Mouse (Mus musculus) neural tube, embryonic 12.5 days (tissue): Measurements from ENCODE around the gene Prdm11. TPM values are rescaled to one million over a fixed set of nuclear protein-coding genes. Genes with fewer than 3 reads are reported as not detected.

Experiments
- ATAC-seq: fragments of 200-750 bp; cut with Nextera tagmentation; 2 replicates; pipeline ENCODE4 v1.8.0; 2017; ENCODE audit warnings: low read depth, mild to moderate bottlenecking, moderate TSS enrichment, moderate library complexity; ENCODE audit not compliant: low FRiP score
- H3K27ac ChIP-seq: fragments of 300-500 bp; sonication (generic); 2 replicates; pipeline ENCODE4 v1.5.1; 2016
- H3K27me3 ChIP-seq: fragments of 300-500 bp; sonication (generic); replicated peaks from 2 replicates; pipeline ENCODE4 v1.6.1; 2016; ENCODE audit warnings: mild to moderate bottlenecking
- H3K36me3 ChIP-seq: fragments of 300-500 bp; sonication (generic); 2 replicates; pipeline ENCODE4 v1.6.1; 2016; ENCODE audit warnings: mild to moderate bottlenecking
- H3K4me1 ChIP-seq: fragments of 300-500 bp; sonication (generic); 2 replicates; pipeline ENCODE4 v1.6.1; 2016
- H3K4me2 ChIP-seq: fragments of 300-500 bp; sonication (generic); replicated peaks from 2 replicates; pipeline ENCODE4 v1.6.1; 2016; ENCODE audit warnings: mild to moderate bottlenecking
- H3K4me3 ChIP-seq: fragments of 300-500 bp; sonication (generic); 2 replicates; pipeline ENCODE4 v1.5.1; 2016
- H3K9ac ChIP-seq: fragments of 300-500 bp; sonication (generic); 2 replicates; pipeline ENCODE4 v1.6.1; 2016; ENCODE audit warnings: mild to moderate bottlenecking
- H3K9me3 ChIP-seq: fragments of 300-500 bp; sonication (generic); 2 replicates; pipeline ENCODE4 v1.6.1; 2016; ENCODE audit warnings: mild to moderate bottlenecking
- WGBS: fragments of 180-500 bp; shearing (Covaris S2); methylation state at CpG from one replicate; pipeline ENCODE4 v1.1.7; 2016; 5-methylcytosine and 5-hydroxymethylcytosine counted together
- polyA plus RNA-seq: library from polyadenylated mRNA; unstranded; fragments of >200 nt; fragmentation: Nextera tagmentation; extraction: Ambion mirVana; gene quantifications from 2 replicates; pipeline ENCODE4 v1.2.1, GENCODE M21; 2016

The Prdm11 gene
- polyA plus RNA-seq, 1 experiment from 2014 or later = 2.9 TPM

DNA sequence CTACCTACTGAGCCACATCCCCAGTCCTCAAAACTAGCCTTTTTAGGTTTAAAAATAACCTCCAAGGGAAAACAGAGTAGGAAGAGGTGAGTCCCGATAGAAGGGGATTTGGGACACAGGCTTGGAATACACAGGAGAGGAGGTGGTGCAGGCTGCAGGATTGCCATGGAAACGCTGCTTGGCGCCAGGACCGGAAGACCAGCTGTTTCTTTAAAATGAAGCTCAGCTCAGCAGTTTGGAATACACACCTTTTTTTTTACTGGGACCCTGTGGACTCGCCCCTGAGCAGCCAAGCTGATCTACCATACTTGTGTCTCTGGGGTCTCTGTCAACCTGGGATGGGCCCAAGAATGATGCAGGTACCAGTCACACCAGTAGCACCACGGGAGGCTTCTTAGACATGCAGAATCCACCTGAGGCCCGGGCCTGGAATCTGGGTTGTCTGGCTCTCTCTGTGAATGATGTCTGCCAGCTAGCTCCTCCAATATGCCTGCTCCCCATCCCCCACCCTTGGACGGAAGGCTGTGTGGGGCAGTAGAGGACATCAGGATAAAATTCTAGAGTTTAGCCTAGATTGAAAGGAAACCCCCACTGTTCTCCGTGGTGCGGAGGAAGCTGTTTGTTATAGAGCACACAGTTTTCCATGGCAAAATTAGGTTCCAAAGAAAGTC is 111.5 kb downstream of the Prdm11 start:
- Histone ChIP-seq H3K4me1 (no peaks in the 10 kb centered on the region; the same call in 1 of the 2 replicates), H3K27ac (no peak overlapping the region), H3K9me3 (no peaks in the 10 kb centered on the region), H3K9ac (no peak overlapping the region), H3K27me3 (no peaks in the 10 kb centered on the region), H3K36me3 (no peaks in the 10 kb centered on the region), H3K4me3 (no peak overlapping the region), H3K4me2 (no peak overlapping the region)
- ATAC-seq = no peak
- 28% methylated on average over 10 of the region's 10 CpGs for whole genome bisulfite sequencing

DNA sequence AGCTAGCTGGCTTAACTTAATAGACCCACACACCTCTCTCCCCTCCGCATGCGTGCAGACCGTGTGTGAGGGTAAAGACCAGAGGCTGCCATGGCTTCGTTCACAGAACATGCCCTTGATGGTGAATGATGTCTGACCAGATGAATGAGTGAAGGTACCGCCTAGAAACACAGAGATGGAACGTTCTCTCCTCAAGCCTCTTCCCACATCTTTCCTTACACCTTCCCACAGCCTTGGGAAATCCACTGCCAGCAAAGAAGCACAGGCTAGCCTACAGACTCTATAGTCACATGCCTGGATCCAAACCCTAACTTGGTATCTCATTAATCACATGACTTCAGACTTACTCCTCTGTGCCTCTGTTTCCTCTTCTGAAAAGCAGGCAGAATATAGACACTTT is 112.6 kb downstream of the Prdm11 start:
- H3K4me2 ChIP-seq = no peak overlapping the region
- H3K9ac ChIP-seq = no peak overlapping the region
- H3K36me3 ChIP-seq = no peaks in the 10 kb centered on the region
- no peaks in the 10 kb centered on the region for H3K9me3 ChIP-seq
- H3K4me1 ChIP-seq = no peaks in the 10 kb centered on the region; the same call in 1 of the 2 replicates
- WGBS = 88% methylated on average over 6 of the region's 6 CpGs
- H3K27me3 ChIP-seq = no peaks in the 10 kb centered on the region
- H3K4me3 ChIP-seq = no peak overlapping the region
- no peak for ATAC-seq
- H3K27ac ChIP-seq = no peak overlapping the region

- Histone ChIP-seq H3K27ac (no peak overlapping the region), H3K36me3 (no peaks in the 10 kb centered on the region), H3K27me3 (no peaks in the 10 kb centered on the region), H3K4me3 (no peak overlapping the region), H3K4me2 (no peak overlapping the region), H3K4me1 (no peaks in the 10 kb centered on the region; the same call in 1 of the 2 replicates), H3K9ac (no peak overlapping the region), H3K9me3 (no peaks in the 10 kb centered on the region)
- ATAC-seq = no peak
- 71% methylated on average over 7 of the region's 7 CpGs for WGBS
Measured at GRCm38 (mm10) chr2:92931061-92931460, 114.9 kb downstream of the Prdm11 start.

DNA sequence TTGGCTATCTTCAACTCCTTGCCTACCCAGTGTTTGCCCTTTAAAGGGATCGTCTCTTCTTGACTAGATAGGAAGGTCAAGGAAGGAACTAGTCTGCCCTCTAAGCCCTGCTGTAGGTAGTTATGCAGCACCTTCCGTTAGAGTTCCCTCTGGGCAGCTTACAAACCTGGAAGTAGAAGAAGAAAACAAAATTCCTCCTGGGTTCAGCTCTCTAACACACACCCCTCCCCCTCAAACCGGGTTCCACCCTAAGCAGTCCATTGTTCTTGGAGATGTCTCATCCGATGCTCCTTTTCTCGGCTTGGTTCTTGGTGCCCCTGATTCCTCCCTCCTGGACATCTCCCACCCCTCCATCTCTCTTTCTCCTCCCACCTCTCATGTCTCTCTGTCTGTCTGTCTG is 116.3 kb downstream of the Prdm11 start:
- 83% methylated on average over 5 of the region's 5 CpGs for WGBS
- no peak overlapping the region for H3K4me3 ChIP-seq
- H3K4me1 ChIP-seq = no peaks in the 10 kb centered on the region
- H3K9ac ChIP-seq = no peak overlapping the region
- H3K9me3 ChIP-seq = no peaks in the 10 kb centered on the region
- no peak overlapping the region for H3K4me2 ChIP-seq
- H3K27ac ChIP-seq = no peak overlapping the region
- no peaks in the 10 kb centered on the region for H3K36me3 ChIP-seq
- no peaks in the 10 kb centered on the region for H3K27me3 ChIP-seq
- no peak for ATAC-seq

DNA sequence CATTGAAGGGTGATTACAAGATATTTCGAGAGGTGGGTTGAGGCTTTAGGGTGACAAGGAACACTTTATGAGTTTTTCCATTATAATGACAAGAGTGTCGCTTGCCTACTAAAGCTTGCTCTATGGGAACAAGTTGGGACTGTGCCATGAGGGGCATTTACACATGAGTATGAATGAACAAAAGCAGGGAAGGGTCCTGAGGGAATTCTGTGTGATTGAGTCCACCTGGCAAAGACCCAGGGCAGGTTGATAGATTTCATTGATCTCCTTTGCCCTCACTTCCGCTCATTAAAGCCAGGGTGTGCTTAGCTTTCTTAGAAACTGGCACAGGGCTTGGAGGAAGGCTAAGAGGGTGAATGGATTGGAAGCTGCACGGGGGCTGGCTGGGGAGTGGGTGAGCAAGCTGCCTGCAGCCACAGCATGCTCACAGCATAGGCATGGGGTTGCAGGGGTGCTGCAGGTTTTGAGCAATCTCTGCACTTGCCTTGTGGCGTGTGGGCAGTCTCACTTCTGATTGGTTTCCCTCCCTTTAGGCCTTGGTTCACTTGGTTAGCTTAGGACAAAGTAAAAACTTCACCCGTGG is 121.2 kb downstream of the Prdm11 start:
- Histone ChIP-seq H3K4me1 (no peaks in the 10 kb centered on the region), H3K4me3 (no peak overlapping the region), H3K27ac (no peak overlapping the region), H3K9me3 (no peaks in the 10 kb centered on the region), H3K9ac (no peak overlapping the region), H3K36me3 (no peaks in the 10 kb centered on the region), H3K27me3 (no peaks in the 10 kb centered on the region), H3K4me2 (no peak overlapping the region)
- no peak for ATAC-seq
- 80% methylated on average over 6 of the region's 6 CpGs for WGBS

DNA sequence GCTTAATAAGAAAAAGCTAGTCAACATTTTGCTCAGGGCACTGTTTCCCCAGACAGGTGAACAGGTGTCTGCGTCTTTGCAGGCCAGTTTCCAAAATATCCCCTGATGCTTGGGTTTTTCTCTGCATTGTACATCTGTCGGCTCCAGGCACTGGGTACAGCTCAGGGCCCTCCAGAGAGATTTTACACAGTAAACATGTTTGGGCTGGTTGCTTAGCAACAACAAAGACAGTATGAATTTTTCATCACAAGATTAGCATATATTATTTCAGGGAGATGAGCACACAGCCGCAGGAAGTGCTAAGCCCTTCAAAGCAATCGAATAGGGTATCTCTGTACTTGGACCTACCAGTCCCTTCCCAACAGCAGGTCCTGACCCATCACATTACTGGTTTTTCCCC is 125.3 kb downstream of the Prdm11 start:
- Histone ChIP-seq H3K9ac (no peak overlapping the region), H3K27ac (no peak overlapping the region), H3K4me1 (peaks cover 18% of the 10 kb centered on the region), H3K36me3 (no peaks in the 10 kb centered on the region), H3K4me3 (no peak overlapping the region), H3K27me3 (0 out of 2 replicates have a peak, but pooled peaks cover 2% of the 10 kb centered on the region), H3K4me2 (no peak overlapping the region), H3K9me3 (no peaks in the 10 kb centered on the region)
- no peak for ATAC-seq
- 66% methylated on average over 4 of the region's 4 CpGs for WGBS

DNA sequence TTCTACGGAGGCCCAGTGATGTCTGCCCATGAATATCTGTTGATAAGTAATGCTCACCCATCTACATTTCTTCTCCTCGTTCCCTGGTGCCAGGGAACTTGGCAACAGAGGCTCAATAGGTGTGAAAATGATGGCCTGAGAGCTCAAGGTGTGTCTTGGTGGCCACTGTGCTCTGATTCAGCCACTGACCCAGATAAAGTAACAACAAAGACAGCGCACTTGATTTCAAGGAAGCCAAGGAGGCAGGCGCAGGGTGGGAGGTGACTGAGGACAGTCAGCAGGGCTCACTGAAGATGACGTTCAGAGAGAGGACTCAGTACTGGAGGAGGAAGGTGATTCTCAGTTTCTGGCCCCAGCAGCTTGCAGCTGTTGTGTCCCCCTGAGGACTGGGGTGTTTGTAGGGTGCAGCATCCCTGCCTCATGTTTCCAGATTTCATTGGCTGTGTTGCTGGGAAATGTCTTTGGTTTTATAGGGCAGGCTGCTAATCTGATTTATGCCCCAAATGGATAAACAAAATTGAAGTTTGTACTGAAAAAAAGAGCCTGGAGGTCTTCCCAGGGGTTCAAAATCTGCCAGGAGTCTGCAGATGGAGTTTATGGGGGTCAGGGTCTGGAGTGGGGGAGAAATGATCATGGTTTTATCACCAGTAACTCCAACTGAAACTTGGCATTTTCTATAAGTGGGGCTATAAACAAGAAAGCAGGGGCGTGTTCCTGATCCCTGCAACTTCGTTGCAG is 128.4 kb downstream of the Prdm11 start:
- WGBS = 42% methylated on average over 7 of the region's 7 CpGs
- H3K27ac ChIP-seq = no peak overlapping the region
- peaks cover 14% of the 10 kb centered on the region; the same call in 1 of the 2 replicates for H3K27me3 ChIP-seq
- no peak overlapping the region for H3K4me3 ChIP-seq
- H3K4me1 ChIP-seq = peaks cover 41% of the 10 kb centered on the region
- no peaks in the 10 kb centered on the region for H3K36me3 ChIP-seq
- peak overlapping the region; percentile 26 for H3K4me2 ChIP-seq
- no peak overlapping the region for H3K9ac ChIP-seq
- no peaks in the 10 kb centered on the region for H3K9me3 ChIP-seq
- no peak for ATAC-seq

DNA sequence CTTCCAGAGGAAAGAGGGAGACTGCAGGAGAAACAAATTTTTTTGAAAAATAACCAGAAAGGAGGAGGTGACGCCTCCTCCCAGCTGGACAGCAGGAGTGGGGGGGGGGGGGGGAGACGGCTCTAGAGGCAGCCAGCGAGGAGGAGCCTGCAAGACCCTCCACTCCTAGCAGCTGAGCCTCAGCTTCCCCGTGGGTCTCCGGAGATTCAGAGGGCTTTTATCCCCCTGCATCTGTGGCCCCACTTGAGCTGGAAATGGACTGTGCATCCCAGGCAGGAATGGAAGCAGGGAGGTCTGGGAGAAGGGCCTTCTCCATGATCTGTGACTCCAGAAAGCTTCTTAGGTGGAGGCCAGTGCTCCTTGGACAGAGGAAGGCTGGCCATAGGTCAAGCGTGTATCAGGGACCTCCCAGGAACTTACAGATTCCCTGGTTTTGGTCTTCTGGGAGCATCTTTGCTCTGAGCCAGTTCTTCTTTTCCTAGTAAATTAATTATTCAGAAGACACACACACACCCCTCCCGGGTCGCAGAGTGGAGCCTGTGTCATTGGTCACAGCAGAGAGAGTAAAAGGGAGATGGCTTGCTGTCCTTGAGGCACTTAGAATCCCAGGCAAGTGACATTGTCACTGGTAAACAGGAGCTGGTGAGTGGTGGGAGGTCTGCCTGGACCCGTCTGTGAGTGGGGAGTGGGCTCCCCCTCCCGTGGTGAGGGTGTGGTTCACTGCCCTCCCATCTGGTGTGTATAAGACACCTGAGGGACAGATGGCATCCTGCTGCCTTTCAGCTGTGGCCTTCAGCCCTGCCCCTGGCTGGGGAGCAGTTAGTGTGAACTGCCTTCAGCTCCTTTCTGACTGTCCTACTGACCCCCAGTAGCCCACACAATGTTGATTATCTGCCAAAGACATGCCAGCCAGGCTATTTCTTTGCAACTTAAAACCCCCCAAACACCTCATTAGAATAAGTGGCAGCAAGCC is 130.0 kb downstream of the Prdm11 start:
- peak overlapping the region; percentile 41 for H3K4me3 ChIP-seq
- peaks cover 14% of the 10 kb centered on the region; the same call in 1 of the 2 replicates for H3K27me3 ChIP-seq
- peak overlapping the region; percentile 76 for H3K4me2 ChIP-seq
- peak; percentile 30; the same call in 1 of the 2 replicates for ATAC-seq
- H3K9me3 ChIP-seq = no peaks in the 10 kb centered on the region
- peaks cover 47% of the 10 kb centered on the region for H3K4me1 ChIP-seq
- H3K9ac ChIP-seq = peak overlapping the region; percentile 55; the same call in 1 of the 2 replicates
- 8% methylated on average over 10 of the region's 10 CpGs for WGBS
- H3K27ac ChIP-seq = no peak overlapping the region
- H3K36me3 ChIP-seq = no peaks in the 10 kb centered on the region

Other genes with a start within 250 kb of the Prdm11 start
- 33.9 and 46.6 TPM in 2 replicates for gene Syt13, start 131.1 kb downstream of the Prdm11 start, polyA plus RNA-seq
- gene Trp53i11, start 141.4 kb upstream of the Prdm11 start, polyA plus RNA-seq = 144 and 230 TPM in 2 replicates